Mouse (Mus musculus): ENCODE measurements around the gene Spata31d1b. TPM values are rescaled to one million over a fixed set of nuclear protein-coding genes. Genes with fewer than 3 reads are reported as not detected.

Spata31d1b gene
- total RNA-seq, 2 experiments from 2014 or later: not detected

DNA sequence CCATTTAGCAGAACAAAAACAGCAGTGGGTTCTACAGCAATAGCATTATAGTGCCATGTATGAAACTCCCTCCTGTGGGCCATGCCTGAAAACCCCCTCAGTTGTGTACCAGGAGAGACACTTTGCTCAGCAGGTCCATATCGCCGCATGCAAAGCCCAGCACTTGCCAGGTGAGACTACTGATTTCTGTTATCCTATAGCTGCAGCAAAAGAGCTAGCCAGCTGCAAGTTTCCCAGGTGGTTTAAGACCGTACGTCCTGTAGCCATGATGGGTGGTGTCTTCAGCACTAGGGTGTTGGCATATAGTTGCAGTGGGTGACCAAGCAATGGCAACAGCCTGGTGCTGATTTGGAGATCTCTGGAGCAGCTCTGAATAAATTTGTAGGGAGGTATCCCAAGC lies 27.3 kb downstream of the Spata31d1b start:
- intact Hi-C loops (cut with DNase I): no loop called here
- no peak for DNase-seq (ENCODE audit: low spot score in 2 of 2)

DNA sequence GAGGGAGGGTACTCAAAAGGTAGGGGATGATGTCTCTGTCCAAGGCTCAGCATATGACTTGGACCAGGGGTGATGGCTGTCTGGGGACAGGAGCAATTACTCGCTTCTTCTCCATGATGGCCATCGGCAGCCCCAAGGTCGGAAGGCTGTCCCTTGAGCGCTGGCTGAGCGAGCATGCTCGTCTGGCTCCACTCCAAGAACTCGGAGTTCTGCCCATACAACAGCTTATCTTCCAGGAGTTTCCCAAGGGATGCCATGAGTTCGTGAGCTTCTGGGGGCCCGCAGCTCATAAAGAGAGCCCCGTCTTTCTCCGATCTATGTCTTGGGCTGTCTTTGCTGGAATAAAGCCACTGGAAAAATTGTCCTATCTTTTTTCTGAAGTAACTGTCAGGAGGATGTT lies 29.0 kb downstream of the Spata31d1b start:
- intact Hi-C loops (cut with DNase I): no loop called here
- DNase-seq (ENCODE audit: low spot score in 2 of 2): no peak

DNA sequence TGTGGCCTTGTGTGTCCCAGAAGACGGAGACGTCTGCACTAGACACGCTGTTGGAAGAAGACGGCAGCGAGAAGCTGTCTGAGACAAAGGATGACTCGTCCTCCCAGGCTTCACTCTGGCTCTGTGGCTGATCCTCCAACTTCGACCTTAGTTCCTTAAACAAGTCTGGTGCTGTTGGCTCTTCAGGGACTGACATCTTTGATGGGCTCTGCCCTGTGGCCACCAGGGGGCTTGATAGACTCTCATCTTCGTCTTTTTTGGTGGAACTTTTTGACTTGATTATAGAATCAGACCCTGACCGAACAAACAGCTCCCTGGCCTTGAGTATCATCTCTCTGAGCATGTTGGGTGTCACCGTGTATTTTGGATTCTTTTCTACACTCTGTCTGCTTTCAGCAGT lies 29.6 kb downstream of the Spata31d1b start:
- intact Hi-C loops (cut with DNase I): no loop called here
- DNase-seq (ENCODE audit: low spot score in 2 of 2): no peak

DNA sequence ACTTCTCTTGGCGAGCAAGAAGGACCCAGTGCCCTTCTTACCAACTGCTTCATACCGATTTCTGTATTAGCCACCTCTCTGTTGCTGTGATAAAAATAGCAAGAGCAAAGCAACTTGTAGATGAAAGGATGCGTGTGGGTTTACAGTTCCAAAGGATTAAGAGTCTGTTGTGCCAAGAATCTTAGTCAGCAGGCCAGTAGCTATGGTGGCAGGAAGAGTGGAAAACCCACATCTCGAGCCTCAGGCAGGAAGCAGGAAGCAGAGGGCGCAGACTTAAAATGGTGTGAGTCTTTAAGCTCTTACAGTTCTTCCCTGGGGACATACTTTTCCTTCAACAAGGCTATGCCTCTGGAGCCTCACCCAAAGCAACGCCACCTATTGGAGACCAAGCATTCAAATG lies 33.4 kb downstream of the Spata31d1b start:
- intact Hi-C loops (cut with DNase I): no loop called here
- DNase-seq (ENCODE audit: low spot score in 2 of 2): no peak

DNA sequence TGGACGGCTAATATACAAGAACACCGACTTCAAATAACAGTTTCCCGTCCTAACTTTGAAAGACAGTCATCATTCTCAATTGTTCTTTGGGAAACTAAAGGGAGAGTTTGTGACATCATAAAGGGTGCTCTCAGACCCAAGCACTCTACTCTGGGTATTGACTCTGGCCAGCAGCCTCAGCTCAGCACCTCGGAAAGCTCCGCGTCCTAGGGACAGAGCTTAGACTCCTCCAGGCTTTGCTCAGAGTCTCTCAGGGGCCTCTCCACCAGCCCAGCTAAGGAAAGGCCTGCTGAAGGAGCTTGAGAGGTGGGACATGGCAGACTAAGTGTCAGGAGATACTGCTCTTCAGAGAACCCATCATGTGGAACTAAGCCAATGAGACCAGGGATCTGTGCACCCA lies 34.1 kb downstream of the Spata31d1b start:
- no peak for DNase-seq (ENCODE audit: low spot score in 2 of 2)
- intact Hi-C loops (cut with DNase I): no loop called here

DNA sequence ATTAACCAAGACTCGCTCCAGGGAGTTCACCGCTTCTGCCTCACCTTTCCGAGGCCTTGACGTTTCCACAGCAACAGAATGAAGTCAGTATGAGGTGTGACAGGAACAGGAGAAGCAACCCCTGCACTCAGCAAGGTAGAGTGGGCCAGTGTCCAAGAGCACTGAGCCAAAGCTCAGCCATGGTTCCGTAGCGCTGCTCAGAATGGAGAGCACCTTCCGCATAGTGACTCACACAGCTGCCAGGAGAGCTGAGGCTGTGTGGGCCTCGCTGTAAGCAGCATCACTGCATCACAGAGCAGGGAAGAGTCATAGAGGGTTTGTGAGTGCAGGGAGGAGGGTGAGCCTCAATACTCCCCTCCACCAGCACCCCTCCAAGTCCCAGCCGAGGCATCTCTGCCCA lies 34.6 kb downstream of the Spata31d1b start, which contains the start of gene 1700014D04Rik:
Gene 1700014D04Rik, minus strand, starts transcription at position 42 of the 400 bp plus-strand sequence.
- DNase-seq (ENCODE audit: low spot score in 2 of 2): peak; percentile 63 to 65
- intact Hi-C loops (cut with DNase I): no loop called here

DNA sequence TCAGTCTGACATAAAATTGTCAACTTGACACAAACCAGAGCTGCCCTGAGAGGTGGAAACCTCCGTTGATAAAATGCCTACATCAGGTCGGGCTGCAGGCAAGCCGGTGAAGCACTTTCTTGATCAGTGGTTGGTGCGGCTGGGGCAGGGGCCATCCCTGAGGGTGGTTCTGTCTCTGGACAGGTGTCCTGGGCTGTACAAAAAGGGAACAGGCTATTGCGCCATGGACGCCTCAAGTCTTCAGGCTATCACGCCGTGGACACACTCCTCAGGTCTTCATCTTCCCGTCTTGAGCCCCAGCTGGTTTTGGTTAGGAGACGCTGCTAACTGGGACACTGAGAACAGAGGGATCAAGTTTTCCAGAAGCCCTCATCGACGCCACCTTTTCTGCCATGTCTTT lies 38.2 kb downstream of the Spata31d1b start:
- intact Hi-C loops (cut with DNase I): no loop called here
- DNase-seq (ENCODE audit: low spot score in 2 of 2): no peak

DNA sequence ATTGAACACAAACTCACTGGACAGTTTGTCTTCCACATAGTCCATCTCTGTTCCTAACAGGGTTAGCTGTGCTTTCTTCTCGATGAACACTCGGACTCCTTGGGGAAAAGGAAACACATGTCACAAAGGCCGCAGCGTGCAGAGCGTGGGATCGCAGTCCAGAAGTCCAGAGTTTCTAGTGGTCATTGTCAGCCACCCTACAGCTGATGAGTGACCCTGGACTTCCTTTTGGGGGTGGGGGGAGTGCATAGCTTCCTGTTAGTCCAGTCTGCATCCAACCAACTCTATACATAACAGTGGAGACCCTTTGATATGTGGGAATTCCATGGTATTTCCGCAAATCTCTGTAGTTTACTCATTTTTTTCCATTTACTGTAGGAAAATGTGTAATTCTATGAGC lies 44.8 kb downstream of the Spata31d1b start:
- no peak for DNase-seq (ENCODE audit: low spot score in 2 of 2)
- intact Hi-C loops (cut with DNase I): no loop called here

DNA sequence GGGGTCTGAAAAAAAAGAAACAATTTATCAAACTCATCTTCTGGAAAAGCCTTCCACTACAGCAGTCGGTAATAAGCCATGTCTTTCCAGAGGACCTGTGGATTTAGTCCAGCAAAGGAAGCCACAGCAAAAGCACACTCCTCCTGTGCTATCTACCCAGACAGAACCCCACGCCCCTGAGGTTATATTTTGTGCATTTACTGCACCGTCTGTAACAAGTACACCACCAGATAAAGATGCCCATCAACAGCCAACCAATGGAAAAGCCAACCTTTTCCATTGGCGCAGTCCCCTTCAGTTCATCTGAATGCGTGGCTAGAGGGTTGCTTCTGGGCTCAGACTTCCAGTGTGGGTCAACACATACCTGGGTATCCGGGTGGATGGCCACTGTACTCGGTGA lies 50.7 kb downstream of the Spata31d1b start:
- intact Hi-C loops (cut with DNase I): no loop called here
- no peak for DNase-seq (ENCODE audit: low spot score in 2 of 2)

DNA sequence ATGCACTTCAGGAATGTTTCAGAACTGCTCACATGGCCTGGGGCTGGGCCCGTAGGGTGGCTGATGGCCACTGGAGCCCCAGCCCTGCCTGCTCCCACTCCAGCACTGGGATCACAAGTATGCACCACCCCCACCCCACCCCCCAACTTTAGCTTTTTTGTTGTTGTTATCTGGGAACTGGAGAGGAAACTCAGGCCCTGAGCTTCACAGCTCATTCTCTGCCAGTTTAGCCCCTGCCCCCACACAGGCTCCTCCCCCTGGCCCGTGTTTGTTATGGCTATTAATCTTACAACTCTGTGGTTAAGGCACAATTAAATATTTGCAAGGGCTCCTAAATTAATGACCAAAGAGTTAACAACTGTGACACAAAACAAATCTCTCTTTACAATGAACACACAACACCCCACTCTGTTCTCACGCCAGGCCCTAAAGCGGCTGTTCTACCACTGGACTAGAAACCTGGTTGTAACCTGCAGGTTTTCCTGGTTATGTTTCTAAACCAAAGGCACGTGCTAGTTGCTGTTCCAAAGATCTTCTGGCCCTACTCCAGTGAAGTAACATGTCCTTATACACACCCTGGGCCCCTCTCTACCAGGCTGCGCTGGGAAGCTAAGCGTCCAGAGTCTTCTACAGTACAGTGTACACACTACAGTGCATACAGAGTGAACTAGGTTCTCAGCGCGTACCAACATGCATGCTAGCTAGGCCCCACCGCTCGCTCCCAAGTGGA lies 54.9 kb downstream of the Spata31d1b start:
- intact Hi-C loops (cut with DNase I): no loop called here
- no peak for DNase-seq (ENCODE audit: low spot score in 2 of 2)

DNA sequence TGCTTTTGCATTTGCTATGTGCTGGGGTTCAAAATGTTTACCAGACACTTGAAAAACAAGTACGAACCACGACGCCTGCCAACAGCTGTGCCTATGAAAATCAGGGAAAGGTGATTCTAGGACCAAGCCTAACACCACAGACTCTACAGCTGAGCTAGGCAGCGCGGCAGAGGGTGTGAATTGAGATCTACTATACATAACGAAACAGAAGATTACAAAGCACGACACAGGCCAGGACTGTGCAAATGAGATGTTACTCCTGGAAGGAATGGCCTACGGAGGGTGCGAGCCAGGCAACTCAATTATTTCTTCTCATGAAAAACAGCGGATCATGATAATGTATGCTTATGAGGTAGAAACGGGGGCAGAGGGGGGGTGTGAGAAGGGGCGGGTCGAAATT lies 56.4 kb downstream of the Spata31d1b start:
- intact Hi-C loops (cut with DNase I): no loop called here
- DNase-seq (ENCODE audit: low spot score in 2 of 2): no peak

Other genes starting within 250 kb of the Spata31d1b start
- 100 to 1,000 TPM; 340 to 342 TPM for gene Agtpbp1, start 127.1 kb upstream of the Spata31d1b start, total RNA-seq (2021)
- 10 to 100 TPM; 81.2 to 93.5 TPM for gene Naa35, start 127.0 kb upstream of the Spata31d1b start, total RNA-seq (2021)
- 10 to 100 TPM; 17.2 to 20.5 TPM for gene Golm1, start 36.5 kb upstream of the Spata31d1b start, total RNA-seq (2021)
- gene 4921517D22Rik, start 18.2 kb upstream of the Spata31d1b start, total RNA-seq (2021): not detected
- under 1 TPM; 0.12 to 0.25 TPM for gene Spata31d1a, start 2.0 kb upstream of the Spata31d1b start, total RNA-seq (2021)
- gene Spata31d1d, start 19.5 kb downstream of the Spata31d1b start, total RNA-seq (2021): not detected
- gene 1700014D04Rik, start 34.5 kb downstream of the Spata31d1b start, total RNA-seq (2021): 1 to 10 TPM in 1 of 2 experiments, under 1 TPM in 1; 0.86 to 1.3 TPM
- gene Isca1, start 57.5 kb downstream of the Spata31d1b start, total RNA-seq (2021): 100 to 1,000 TPM; 146 to 158 TPM
- gene Gm49354, start 70.0 kb downstream of the Spata31d1b start, total RNA-seq (2021): not detected
- 10 to 100 TPM; 56.0 to 66.8 TPM for gene Tut7, start 110.9 kb downstream of the Spata31d1b start, total RNA-seq (2021)

Data from left cerebral cortex, postnatal 36 days (tissue).